8 mouse cellular contexts compared by ENCODE assay signal in the genomic region with DNA sequence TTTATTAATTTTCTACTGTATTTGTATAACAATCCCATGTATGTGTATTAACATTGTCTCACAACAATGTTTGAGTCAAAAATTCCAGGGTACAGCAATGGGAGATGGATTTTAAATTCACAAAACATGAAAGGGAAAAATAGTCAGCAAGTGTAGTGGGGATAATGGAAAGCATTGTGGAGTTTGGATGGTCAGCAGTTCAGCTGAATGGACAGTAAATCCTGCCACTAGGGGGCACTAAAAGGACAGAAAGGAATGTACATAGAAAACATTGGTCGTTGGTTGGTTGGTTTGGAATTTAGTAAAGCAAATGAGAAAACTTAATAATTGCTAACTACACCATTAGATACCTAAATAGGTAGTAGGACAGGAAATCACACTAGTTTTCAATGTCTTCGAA.
A peak's percentile ranks its signal among the peaks of the same experiment; 100 is the strongest.
DNase-seq lines count a peak whose midpoint lies in the region; ATAC-seq and TF ChIP-seq lines count a peak whose summit lies in the region.

No protein-coding gene starts in this region.

- in situ Hi-C loops in CH12.LX (cut with MboI; ENCODE audit: low pct_ligation_motif_present, low pct_unique_long_range_greater_than_20kb, low sequenced_read_pairs): no loop called here

- peak; percentile 12 to 61 for DNase-seq in heart, postnatal 10 days
- no peak for DNase-seq in heart, embryonic 10.5 days (ENCODE audit: low spot score)
- peak; percentile 45 for DNase-seq in CH12.LX (ENCODE audit: extremely low read depth)
- peak; percentile 74 for DNase-seq in brain, adult 2 months (ENCODE audit: low read depth, low spot score)
- DNase-seq in forebrain, postnatal 0 days: peak; percentile 55
- peak; percentile 46 for DNase-seq in left cerebral cortex, postnatal 4 days
- peak; percentile 26 for DNase-seq in right cerebral cortex, postnatal 4 days
- no peak for DNase-seq in spleen, adult 12 weeks (ENCODE audit: low spot score)

- TF ChIP-seq POLR2A in CH12.LX (IDR thresholded peaks at IDR 0.05; ENCODE audit: low read depth, low read length): no peak

- 37% methylated on average over 2 of the region's 2 CpGs for WGBS in heart, embryonic 10.5 days
- 23% methylated on average over 2 of the region's 2 CpGs for WGBS in forebrain, postnatal 0 days

- H3K4me2 ChIP-seq in CH12.LX (ENCODE audit: insufficient read depth, low read depth, poor library complexity, severe bottlenecking): no peak overlapping the region
- H3K4me2 ChIP-seq in forebrain, postnatal 0 days (ENCODE audit: low read depth): no peak overlapping the region

- H3K79me2 ChIP-seq in CH12.LX (replicated peaks; ENCODE audit: control insufficient read depth, extremely low read depth, insufficient read depth, poor library complexity, severe bottlenecking): no peaks in the 10 kb centered on the region

- ATAC-seq in forebrain, postnatal 0 days: no peak

- intact Hi-C loops in heart, postnatal 10 days (cut with DNase I): loop anchor here (10.0 kb wide), 1 partner anchor 1613 kb away; no protein-coding TSS in a partner anchor
- intact Hi-C loops in left cerebral cortex, postnatal 4 days (cut with DNase I): no loop called here

- H3K9ac ChIP-seq in CH12.LX (ENCODE audit: insufficient read depth, low read depth): no peak overlapping the region
- no peak overlapping the region for H3K9ac ChIP-seq in forebrain, postnatal 0 days

- no peaks in the 10 kb centered on the region for H3K36me3 ChIP-seq in heart, embryonic 10.5 days
- no peaks in the 10 kb centered on the region for H3K36me3 ChIP-seq in CH12.LX (replicated peaks in 1 of 2; ENCODE audit: control insufficient read depth in 1 of 2, insufficient read depth in 1 of 2, low read length in 1 of 2)
- no peaks in the 10 kb centered on the region for H3K36me3 ChIP-seq in forebrain, postnatal 0 days (ENCODE audit: insufficient read depth)

- peak in 1 of 2 experiments; percentile 37; a peak in 2 of 4 replicates for TF ChIP-seq CTCF in CH12.LX (conservative IDR thresholded peaks at IDR 0.05 in 1 of 2, IDR thresholded peaks at IDR 0.05 in 1 of 2; ENCODE audit: low read depth in 2 of 2, low read length in 2 of 2)
- TF ChIP-seq CTCF in forebrain, postnatal 0 days (IDR thresholded peaks at IDR 0.05; ENCODE audit: low read depth): peak; percentile 74

- dilution Hi-C loops in CH12.LX (cut with MboI; ENCODE audit: extremely low pct_ligation_motif_present, extremely low pct_unique_long_range_greater_than_20kb, low sequenced_read_pairs): no loop called here

- no peaks in the 10 kb centered on the region for H3K27me3 ChIP-seq in heart, embryonic 10.5 days (ENCODE audit: insufficient read depth, poor library complexity, severe bottlenecking)
- no peaks in the 10 kb centered on the region for H3K27me3 ChIP-seq in CH12.LX (replicated peaks)
- no peaks in the 10 kb centered on the region for H3K27me3 ChIP-seq in forebrain, postnatal 0 days (ENCODE audit: insufficient read depth, low read length)

- H3K27ac ChIP-seq in heart, embryonic 10.5 days: no peak overlapping the region
- H3K27ac ChIP-seq in CH12.LX (ENCODE audit: insufficient read depth, low read depth): no peak overlapping the region
- H3K27ac ChIP-seq in forebrain, postnatal 0 days (ENCODE audit: low read depth, low read length): no peak overlapping the region

- peak; percentile 40 for TF ChIP-seq RAD21 in CH12.LX (IDR thresholded peaks at IDR 0.05; ENCODE audit: low read depth, low read length)

- no peaks in the 10 kb centered on the region for H3K9me3 ChIP-seq in heart, embryonic 10.5 days
- H3K9me3 ChIP-seq in CH12.LX (replicated peaks; ENCODE audit: low read length): no peaks in the 10 kb centered on the region
- no peaks in the 10 kb centered on the region for H3K9me3 ChIP-seq in forebrain, postnatal 0 days (ENCODE audit: low read length)

- H3K4me1 ChIP-seq in heart, embryonic 10.5 days: no peaks in the 10 kb centered on the region
- no peaks in the 10 kb centered on the region for H3K4me1 ChIP-seq in CH12.LX (ENCODE audit: control insufficient read depth in 1 of 2, insufficient read depth in 2 of 2)
- no peaks in the 10 kb centered on the region for H3K4me1 ChIP-seq in forebrain, postnatal 0 days (ENCODE audit: insufficient read depth)

- H3K4me3 ChIP-seq in heart, embryonic 10.5 days: no peak overlapping the region
- no peak overlapping the region for H3K4me3 ChIP-seq in CH12.LX (replicated peaks in 1 of 3; ENCODE audit: low read depth in 2 of 3, low read length in 2 of 3, poor library complexity in 1 of 3)
- no peak overlapping the region for H3K4me3 ChIP-seq in forebrain, postnatal 0 days (ENCODE audit: low read depth, low read length)

- no peak for TF ChIP-seq EP300 in CH12.LX (IDR thresholded peaks at IDR 0.05; ENCODE audit: low read length)

TF ChIP-seq in CH12.LX, 34 proteins besides CTCF, POLR2A, EP300 and RAD21:
- TF ChIP-seq MAFK (IDR thresholded peaks at IDR 0.05; ENCODE audit: insufficient replicate concordance, low read length) (no peak), KAT2A (IDR thresholded peaks at IDR 0.05; ENCODE audit: insufficient replicate concordance, low read length) (no peak), RCOR1 (conservative IDR thresholded peaks at IDR 0.05; ENCODE audit: low read depth, low read length) (no peak), SMC3 (IDR thresholded peaks at IDR 0.05; ENCODE audit: low read depth, low read length) (peak; percentile 12; the same call in 1 of the 2 replicates), HCFC1 (IDR thresholded peaks at IDR 0.05; ENCODE audit: low read depth, low read length) (no peak), BHLHE40 (IDR thresholded peaks at IDR 0.05; ENCODE audit: low read depth, low read length) (no peak)

Comparison
In these comparisons a context has a peak if more than half of its experiments do, and no peak if none do; other contexts are left out.
1. DNase-seq: peak in heart, postnatal 10 days (2 of 2), CH12.LX (single experiment), brain, adult 2 months (single experiment), forebrain, postnatal 0 days (single experiment), left cerebral cortex, postnatal 4 days (single experiment) and right cerebral cortex, postnatal 4 days (single experiment); none in heart, embryonic 10.5 days (single experiment) and spleen, adult 12 weeks (single experiment).